Mouse (Mus musculus): ENCODE data around the gene Chid1. TPM values are rescaled to one million over a fixed set of nuclear protein-coding genes. Genes with fewer than 3 reads are reported as not detected.

Gene Chid1
- polyA plus RNA-seq, 1 experiment from 2014 or later, result 39.2 TPM

DNA sequence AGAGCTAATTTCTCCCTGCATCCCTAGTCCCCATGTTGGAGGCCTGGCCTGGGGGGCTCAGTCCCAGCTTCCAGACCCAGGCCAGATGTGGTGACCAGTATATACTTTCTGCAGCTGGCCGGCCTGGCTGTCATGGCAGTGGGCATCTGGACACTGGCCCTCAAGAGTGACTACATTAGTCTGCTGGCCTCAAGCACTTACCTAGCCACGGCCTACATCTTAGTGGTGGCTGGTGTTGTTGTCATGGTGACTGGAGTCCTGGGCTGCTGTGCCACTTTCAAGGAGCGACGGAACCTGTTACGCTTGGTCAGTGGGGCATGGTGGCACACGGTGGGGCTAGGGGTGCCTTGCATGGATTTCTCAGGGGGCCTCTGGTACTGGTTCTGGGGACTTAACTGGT lies 70.3 kb downstream of the Chid1 start:
- H3K4me3 ChIP-seq (ENCODE audit: low read depth, low read length), result peak overlapping the region; percentile 78
- H3K27ac ChIP-seq (ENCODE audit: low read depth, low read length), result peak overlapping the region; percentile 72
- H3K9me3 ChIP-seq (ENCODE audit: control insufficient read depth, low read length), result no peaks in the 10 kb centered on the region
- DNase-seq (ENCODE audit: low spot score), result no peak
- H3K4me2 ChIP-seq, result peak overlapping the region; percentile 88
- peaks cover 14% of the 10 kb centered on the region for H3K27me3 ChIP-seq (replicated peaks; ENCODE audit: control insufficient read depth, insufficient read depth, low read length)
- 83% methylated on average over 6 of the region's 6 CpGs for WGBS
- peaks cover 23% of the 10 kb centered on the region for H3K36me3 ChIP-seq (ENCODE audit: control insufficient read depth, insufficient read depth, low read length)
- H3K4me1 ChIP-seq (replicated peaks; ENCODE audit: control insufficient read depth, insufficient read depth, low read length), result peaks cover 49% of the 10 kb centered on the region
- ATAC-seq (replicated peaks; ENCODE audit: low FRiP score), result no peak
- H3K9ac ChIP-seq (ENCODE audit: low read depth, low read length), result peak overlapping the region; percentile 85

DNA sequence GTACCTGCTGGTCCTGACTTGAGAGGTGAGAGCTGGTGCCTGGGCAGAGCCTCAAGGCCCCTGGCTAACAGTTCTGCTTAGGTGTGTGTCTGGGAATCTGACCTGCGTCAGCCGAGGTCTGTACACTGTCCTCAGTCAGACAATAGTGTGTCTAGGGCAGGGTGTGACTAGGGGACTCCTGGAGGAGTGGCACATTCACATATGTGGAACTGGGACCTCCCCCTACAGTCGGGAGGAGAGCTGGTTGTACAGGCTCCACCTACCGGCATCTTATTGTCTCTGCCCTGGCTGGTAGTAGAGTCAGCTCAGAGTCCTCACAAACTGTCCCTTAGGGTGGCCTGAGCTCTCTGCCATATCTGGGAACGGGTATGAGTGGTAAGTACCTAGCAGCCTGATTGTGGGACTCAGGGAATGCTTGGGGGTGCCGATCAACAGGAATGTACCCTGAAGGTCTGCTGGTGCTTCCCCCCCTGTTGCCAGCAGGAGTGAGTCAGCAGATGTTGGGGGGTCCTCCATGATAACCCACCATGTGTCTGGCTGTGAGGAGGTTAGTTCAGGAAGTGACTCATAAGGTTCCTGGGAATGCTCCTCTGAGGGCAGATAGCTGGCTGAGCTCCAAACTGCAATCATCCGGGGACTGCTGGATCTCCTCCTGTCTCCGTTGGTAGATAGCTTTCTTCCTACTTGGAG lies 71.0 kb downstream of the Chid1 start:
- ATAC-seq (replicated peaks; ENCODE audit: low FRiP score), result peak; percentile 80

DNA sequence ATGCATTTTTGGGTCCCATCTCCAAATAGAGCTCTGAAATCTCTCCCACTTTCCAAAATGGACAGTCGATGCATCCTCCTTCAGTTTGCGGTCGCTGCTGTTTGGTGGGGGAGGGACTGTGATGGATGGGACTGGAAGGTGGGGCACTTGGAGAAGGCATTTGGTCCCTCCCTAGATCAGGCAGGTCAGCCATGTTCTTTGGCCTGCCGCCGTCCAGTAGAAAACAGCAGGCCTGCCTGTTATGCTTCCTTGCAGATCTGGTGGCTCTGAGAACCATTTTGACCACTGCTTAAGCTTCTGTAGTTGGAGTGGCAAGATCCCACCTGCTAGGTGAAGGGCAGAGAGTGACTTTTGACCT lies 71.5 kb downstream of the Chid1 start:
- Histone ChIP-seq H3K36me3 (ENCODE audit: control insufficient read depth, insufficient read depth, low read length) (peaks cover 23% of the 10 kb centered on the region), H3K4me2 (peak overlapping the region; percentile 88), H3K4me3 (ENCODE audit: low read depth, low read length) (peak overlapping the region; percentile 78), H3K27me3 (replicated peaks; ENCODE audit: control insufficient read depth, insufficient read depth, low read length) (peaks cover 26% of the 10 kb centered on the region), H3K9ac (ENCODE audit: low read depth, low read length) (peak overlapping the region; percentile 85), H3K4me1 (replicated peaks; ENCODE audit: control insufficient read depth, insufficient read depth, low read length) (peaks cover 39% of the 10 kb centered on the region), H3K9me3 (ENCODE audit: control insufficient read depth, low read length) (no peaks in the 10 kb centered on the region), H3K27ac (ENCODE audit: low read depth, low read length) (peak overlapping the region; percentile 72)
- DNase-seq (ENCODE audit: low spot score) (no peak), ATAC-seq (replicated peaks; ENCODE audit: low FRiP score) (no peak)
- WGBS, result 20% methylated on average over 5 of the region's 5 CpGs

More for the DNA sequence above, 71.0 kb downstream of the Chid1 start:
- Histone ChIP-seq H3K36me3 (ENCODE audit: control insufficient read depth, insufficient read depth, low read length) (peaks cover 23% of the 10 kb centered on the region), H3K9me3 (ENCODE audit: control insufficient read depth, low read length) (no peaks in the 10 kb centered on the region), H3K4me1 (replicated peaks; ENCODE audit: control insufficient read depth, insufficient read depth, low read length) (peaks cover 43% of the 10 kb centered on the region), H3K4me3 (ENCODE audit: low read depth, low read length) (peak overlapping the region; percentile 78), H3K27me3 (replicated peaks; ENCODE audit: control insufficient read depth, insufficient read depth, low read length) (peaks cover 21% of the 10 kb centered on the region), H3K4me2 (peak overlapping the region; percentile 88), H3K27ac (ENCODE audit: low read depth, low read length) (peak overlapping the region; percentile 72), H3K9ac (ENCODE audit: low read depth, low read length) (peak overlapping the region; percentile 85)
- 4% methylated on average over 8 of the region's 8 CpGs for WGBS
- DNase-seq (ENCODE audit: low spot score), result peak; percentile 71

DNA sequence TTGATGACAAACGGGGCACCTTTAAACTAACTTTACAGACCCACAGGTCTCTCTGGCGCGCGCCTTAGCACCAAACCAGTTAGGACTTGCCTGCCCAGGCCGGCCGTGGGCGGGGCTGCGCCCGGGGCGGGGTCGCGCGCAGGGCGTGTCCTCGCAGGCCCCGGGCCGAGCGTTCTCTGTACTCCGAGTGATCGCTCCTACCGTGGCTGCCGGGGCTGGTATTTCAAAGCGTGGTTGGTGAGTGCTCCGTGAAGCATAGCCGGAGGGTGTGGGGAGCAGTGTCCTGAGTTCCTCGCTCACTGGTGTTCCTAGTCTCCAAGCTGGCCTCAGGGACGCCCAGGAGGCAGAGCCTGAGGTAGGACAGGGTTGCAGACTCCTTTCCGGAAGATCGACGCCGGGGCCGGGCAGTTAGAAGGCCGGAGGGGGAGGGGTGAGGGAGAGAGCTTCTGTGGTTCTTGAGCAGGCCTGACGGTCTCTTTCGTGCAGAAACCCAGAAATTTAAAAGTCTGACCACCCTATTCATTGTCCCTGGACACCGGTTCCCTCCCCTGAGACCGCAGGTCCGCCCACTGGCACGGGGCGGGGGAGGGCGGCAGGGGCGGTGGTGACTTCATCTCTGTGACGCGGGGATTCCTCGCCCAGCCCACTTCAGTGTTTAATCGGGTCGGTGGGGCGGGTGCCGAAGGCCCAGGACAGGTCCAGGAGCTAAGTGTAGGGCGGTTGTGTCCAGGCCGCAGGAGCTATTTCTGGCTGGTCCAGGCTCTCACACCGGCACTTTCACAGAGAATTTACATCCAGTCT lies 72.2 kb downstream of the Chid1 start, which contains the start of gene Cd151:
Gene Cd151, plus strand, starts transcription at position 163 of the 801 bp plus-strand sequence.
- Histone ChIP-seq H3K4me2 (peak within 1 kb of the TSS; percentile 88), H3K9ac (ENCODE audit: low read depth, low read length) (peak within 1 kb of the TSS; percentile 85), H3K27me3 (replicated peaks; ENCODE audit: control insufficient read depth, insufficient read depth, low read length) (peaks cover 32% of the 10 kb centered on the region), H3K9me3 (ENCODE audit: control insufficient read depth, low read length) (no peaks in the 10 kb centered on the region), H3K4me3 (ENCODE audit: low read depth, low read length) (peak within 1 kb of the TSS; percentile 78), H3K36me3 (ENCODE audit: control insufficient read depth, insufficient read depth, low read length) (peaks cover 18% of the 10 kb centered on the region), H3K4me1 (replicated peaks; ENCODE audit: control insufficient read depth, insufficient read depth, low read length) (peaks cover 39% of the 10 kb centered on the region), H3K27ac (ENCODE audit: low read depth, low read length) (peak within 1 kb of the TSS; percentile 72)
- peak; percentile 91 for DNase-seq (ENCODE audit: low spot score)
- ATAC-seq (replicated peaks; ENCODE audit: low FRiP score), result peak; percentile 81
- WGBS, result under 1% methylated on average over 52 of the region's 52 CpGs

DNA sequence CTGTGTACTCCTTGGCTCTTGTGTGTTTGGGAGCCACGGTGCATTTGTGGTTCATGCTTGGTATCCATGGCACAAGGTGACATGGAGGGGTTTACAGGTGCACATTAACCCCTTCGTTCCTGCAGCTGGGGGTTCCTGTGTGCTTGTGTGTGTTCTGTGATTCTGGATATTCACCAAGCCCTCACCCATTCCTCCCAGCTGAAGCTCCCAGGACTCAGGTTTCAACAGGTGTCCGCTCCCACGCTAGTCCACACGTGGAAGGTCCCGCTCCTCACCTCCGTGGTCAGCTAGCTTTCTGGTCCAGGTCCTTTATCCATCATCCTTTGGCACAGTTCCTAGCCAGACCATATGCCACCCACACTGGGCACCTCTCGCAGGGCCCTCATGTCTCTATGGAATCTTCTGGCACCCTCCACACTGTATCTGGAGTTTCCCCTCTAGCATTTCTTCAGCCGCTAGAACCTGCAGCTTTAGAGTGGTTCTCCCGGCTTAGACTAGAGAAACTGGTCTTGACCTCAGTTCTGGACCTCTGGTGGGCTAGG lies 73.0 kb downstream of the Chid1 start:
- Histone ChIP-seq H3K36me3 (ENCODE audit: control insufficient read depth, insufficient read depth, low read length) (peaks cover 14% of the 10 kb centered on the region), H3K4me2 (peak overlapping the region; percentile 88), H3K4me3 (ENCODE audit: low read depth, low read length) (peak overlapping the region; percentile 78), H3K9me3 (ENCODE audit: control insufficient read depth, low read length) (no peaks in the 10 kb centered on the region), H3K4me1 (replicated peaks; ENCODE audit: control insufficient read depth, insufficient read depth, low read length) (peaks cover 41% of the 10 kb centered on the region), H3K9ac (ENCODE audit: low read depth, low read length) (peak overlapping the region; percentile 85), H3K27me3 (replicated peaks; ENCODE audit: control insufficient read depth, insufficient read depth, low read length) (peaks cover 40% of the 10 kb centered on the region), H3K27ac (ENCODE audit: low read depth, low read length) (peak overlapping the region; percentile 72; the same call in 1 of the 2 replicates)
- 60% methylated on average over 10 of the region's 10 CpGs for whole genome bisulfite sequencing
- DNase-seq (ENCODE audit: low spot score), result no peak
- no peak for ATAC-seq (replicated peaks; ENCODE audit: low FRiP score)

DNA sequence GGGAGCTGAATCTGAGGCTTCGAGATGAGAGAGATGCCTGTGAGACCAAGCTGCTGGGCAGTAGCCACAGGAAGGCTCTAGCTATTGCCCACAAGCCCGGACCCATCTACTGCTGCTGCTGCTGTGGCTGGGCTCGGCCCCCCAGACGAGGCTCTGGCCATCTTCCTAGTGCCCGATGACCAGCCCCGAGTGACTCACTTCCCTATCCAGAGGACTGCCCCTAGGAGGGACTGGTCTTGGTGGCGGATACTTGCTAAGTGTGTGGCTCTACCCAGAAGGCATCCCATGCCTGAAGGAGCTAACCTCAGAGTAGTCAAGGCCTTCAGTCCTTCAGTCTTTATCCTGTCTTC lies 73.6 kb downstream of the Chid1 start:
- H3K27me3 ChIP-seq (replicated peaks; ENCODE audit: control insufficient read depth, insufficient read depth, low read length), result peaks cover 46% of the 10 kb centered on the region
- no peak overlapping the region for H3K27ac ChIP-seq (ENCODE audit: low read depth, low read length)
- 57% methylated on average over 7 of the region's 7 CpGs for WGBS
- peaks cover 10% of the 10 kb centered on the region for H3K36me3 ChIP-seq (ENCODE audit: control insufficient read depth, insufficient read depth, low read length)
- peaks cover 41% of the 10 kb centered on the region for H3K4me1 ChIP-seq (replicated peaks; ENCODE audit: control insufficient read depth, insufficient read depth, low read length)
- ATAC-seq (replicated peaks; ENCODE audit: low FRiP score), result no peak
- no peaks in the 10 kb centered on the region for H3K9me3 ChIP-seq (ENCODE audit: control insufficient read depth, low read length)
- no peak overlapping the region for H3K9ac ChIP-seq (ENCODE audit: low read depth, low read length)
- H3K4me2 ChIP-seq, result 0 out of 2 replicates have a peak overlapping the region, but pooled peaks have one; percentile 2
- no peak overlapping the region for H3K4me3 ChIP-seq (ENCODE audit: low read depth, low read length)
- no peak for DNase-seq (ENCODE audit: low spot score)

DNA sequence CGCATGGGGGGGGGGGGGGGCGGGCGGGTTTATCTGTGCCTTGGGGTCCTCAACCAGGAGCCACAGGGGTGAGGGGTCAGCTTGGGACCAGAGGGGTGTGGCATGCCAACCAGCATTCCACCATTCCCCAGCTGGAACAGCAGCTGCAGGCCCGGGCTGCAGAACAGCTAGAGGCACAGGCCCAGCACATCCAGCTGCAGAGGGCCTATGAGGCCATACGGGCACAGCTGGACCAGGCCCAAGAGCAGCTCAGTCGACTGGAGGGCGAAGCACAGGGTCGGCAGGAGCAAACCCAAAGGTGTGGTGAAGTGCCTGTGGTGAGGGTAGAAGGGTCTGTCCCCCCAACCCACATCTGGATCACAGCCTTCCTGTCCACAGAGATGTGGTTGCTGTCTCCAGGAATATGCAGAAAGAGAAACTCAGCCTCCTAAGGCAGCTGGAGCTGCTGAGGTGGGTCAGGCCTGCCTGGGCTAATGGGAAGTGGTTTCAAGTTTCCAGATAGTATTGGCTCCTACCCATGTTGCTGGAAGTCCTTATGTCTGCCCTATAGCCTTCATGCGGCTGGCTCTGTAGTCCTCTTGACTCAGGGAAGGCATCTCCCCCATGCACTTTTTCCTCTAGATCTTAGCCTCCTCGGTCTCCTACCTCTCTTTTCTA lies 74.1 kb downstream of the Chid1 start:
- no peaks in the 10 kb centered on the region for H3K9me3 ChIP-seq (ENCODE audit: control insufficient read depth, low read length)
- no peak for DNase-seq (ENCODE audit: low spot score)
- H3K4me1 ChIP-seq (replicated peaks; ENCODE audit: control insufficient read depth, insufficient read depth, low read length), result peaks cover 41% of the 10 kb centered on the region
- ATAC-seq (replicated peaks; ENCODE audit: low FRiP score), result no peak
- WGBS, result 42% methylated on average over 9 of the region's 10 CpGs
- H3K4me3 ChIP-seq (ENCODE audit: low read depth, low read length), result no peak overlapping the region
- H3K9ac ChIP-seq (ENCODE audit: low read depth, low read length), result no peak overlapping the region
- peaks cover 5% of the 10 kb centered on the region for H3K36me3 ChIP-seq (ENCODE audit: control insufficient read depth, insufficient read depth, low read length)
- H3K27me3 ChIP-seq (replicated peaks; ENCODE audit: control insufficient read depth, insufficient read depth, low read length), result peaks cover 51% of the 10 kb centered on the region
- H3K27ac ChIP-seq (ENCODE audit: low read depth, low read length), result no peak overlapping the region
- H3K4me2 ChIP-seq, result peak overlapping the region; percentile 55; the same call in 1 of the 2 replicates

DNA sequence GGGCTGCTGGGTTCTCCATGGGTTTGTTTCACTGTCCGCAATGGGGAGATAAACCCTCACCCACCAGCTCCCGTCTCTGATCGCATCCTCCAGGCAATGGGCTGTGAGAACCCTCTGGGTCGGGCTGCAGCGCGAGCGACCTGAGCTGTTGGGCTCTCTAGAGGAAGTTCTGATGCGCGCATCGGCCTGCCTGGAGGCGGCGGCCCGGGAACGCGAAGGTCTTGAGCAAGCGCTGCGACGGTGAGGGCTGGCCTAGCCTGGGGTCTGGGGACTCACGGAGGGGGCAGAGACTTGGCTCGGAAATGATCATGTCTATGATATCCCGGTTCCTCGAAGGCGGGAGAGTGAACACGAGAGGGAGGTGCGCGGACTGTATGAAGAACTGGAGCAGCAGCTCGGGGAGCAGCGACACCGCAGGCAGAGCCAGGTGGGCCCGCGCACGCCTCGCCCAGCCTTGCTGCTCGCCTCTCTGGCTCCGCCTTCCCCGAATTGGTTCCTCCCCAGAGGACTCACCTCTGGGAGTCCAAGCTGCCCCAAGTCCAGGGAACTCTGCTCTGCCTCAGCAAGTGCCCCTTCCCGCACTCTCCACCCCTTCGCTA lies 75.0 kb downstream of the Chid1 start:
- Histone ChIP-seq H3K4me3 (ENCODE audit: low read depth, low read length) (peak overlapping the region; percentile 32), H3K9me3 (ENCODE audit: control insufficient read depth, low read length) (no peaks in the 10 kb centered on the region), H3K36me3 (ENCODE audit: control insufficient read depth, insufficient read depth, low read length) (no peaks in the 10 kb centered on the region; the same call in 1 of the 2 replicates), H3K27ac (ENCODE audit: low read depth, low read length) (no peak overlapping the region), H3K27me3 (replicated peaks; ENCODE audit: control insufficient read depth, insufficient read depth, low read length) (peaks cover 55% of the 10 kb centered on the region), H3K4me2 (peak overlapping the region; percentile 55), H3K4me1 (replicated peaks; ENCODE audit: control insufficient read depth, insufficient read depth, low read length) (peaks cover 40% of the 10 kb centered on the region), H3K9ac (ENCODE audit: low read depth, low read length) (peak overlapping the region; percentile 21)
- ATAC-seq (replicated peaks; ENCODE audit: low FRiP score), result no peak
- DNase-seq (ENCODE audit: low spot score), result no peak
- WGBS, result 9% methylated on average over 38 of the region's 38 CpGs

Measured in liver, embryonic 11.5 days (tissue).